Mouse (Mus musculus): Measurements from ENCODE around the gene Cct7.
"Not testable (repeated sequence)": the region's sequence is repeated elsewhere in the genome, so short reads cannot be mapped to it uniquely, and the experiment has no call there.

Cct7 gene

GRCm38 (mm10) chr6:85450697-85451663 lies at the start of gene Cct7:
Gene Cct7 (plus strand): TSS chr6:85451514.
- peak; percentile 97 for DNase-seq

DNA sequence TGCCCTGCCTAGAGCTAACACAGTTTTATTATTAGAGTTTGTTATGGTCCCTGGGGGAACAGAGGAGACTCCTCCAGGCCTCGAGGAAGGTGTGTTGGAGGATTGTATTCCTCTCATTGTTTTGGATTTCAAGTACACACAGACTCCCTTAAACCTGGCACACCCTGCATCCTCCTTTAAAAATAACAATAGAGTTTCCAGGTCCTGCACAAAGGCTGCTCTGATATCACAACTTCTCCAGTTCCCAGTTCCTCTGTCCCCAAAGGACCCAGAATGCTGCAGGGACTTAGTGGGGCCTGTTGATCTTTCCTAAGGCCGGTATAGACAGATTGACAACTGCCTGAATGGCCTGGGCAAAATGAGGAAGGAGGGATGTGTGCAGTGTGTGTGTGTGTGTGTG lies 48.7 kb upstream of the Cct7 start:
- no peak for DNase-seq

DNA sequence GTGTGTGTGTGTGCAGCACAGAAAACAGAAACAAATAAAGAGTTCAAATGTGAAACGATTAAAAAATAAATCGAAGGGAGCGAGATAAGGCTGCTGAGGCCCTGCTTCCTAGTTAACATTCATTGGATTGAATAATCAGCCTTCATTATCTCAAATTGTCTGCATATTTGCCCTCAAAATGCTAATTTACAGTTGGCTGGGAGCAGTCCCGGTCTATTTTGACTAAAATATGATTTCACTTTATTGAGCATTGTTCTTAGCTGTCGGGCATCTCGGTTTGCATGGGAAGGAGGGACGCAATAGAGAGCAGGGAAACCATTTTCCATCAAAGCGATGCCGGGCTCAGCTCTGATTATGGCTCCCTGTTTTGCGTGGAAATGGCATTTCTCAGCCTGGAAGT lies 48.3 kb upstream of the Cct7 start:
- DNase-seq: no peak

GRCm38 (mm10) chr6:85409003-85409402 lies 42.3 kb upstream of the Cct7 start:
- no peak for DNase-seq

DNA sequence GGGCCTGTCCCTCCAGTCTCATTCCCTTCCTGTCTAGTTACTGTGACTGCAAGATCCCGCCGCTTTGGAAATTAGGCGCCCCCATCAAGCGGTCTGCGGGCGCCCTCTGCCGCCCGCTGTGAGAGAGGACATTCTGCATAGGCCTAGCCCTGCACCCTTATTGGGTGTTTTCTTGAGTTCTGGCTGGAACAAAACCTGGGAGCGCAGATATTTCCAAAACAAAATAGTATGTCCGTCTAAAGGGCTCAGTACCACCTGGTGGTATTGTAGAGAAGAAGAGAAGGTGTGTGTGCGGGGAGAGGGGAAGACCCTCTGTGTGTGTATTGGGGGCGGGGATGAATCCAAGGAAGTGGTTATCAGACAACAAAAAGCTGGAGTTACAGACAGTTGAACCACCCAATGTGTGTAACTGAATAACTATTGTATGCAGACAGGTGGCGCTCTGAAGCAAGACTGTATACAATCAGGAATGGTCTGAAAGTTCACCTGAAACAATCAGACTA lies 40.5 kb upstream of the Cct7 start:
- DNase-seq: peak; percentile 28

GRCm38 (mm10) chr6:85415829-85416228 lies 35.5 kb upstream of the Cct7 start:
- DNase-seq: no peak

DNA sequence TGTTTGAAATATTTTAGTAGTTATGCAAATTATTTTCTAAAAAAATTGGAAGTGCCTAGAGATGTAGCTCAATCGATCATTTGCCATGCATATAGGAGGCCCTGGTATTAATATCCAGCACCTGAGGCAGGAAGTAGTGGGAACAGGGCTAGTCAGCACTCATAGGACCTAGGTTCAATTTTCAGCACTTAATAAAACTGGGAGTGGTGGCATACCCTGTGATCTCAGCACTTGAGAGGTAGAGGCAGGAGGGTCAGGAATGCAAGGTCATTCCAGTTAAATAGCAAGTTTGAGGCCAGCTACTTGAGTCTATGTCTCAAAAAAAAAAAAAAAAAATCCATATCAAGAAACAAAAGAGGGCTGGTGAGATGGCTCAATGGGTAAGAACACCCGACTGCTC lies 32.2 kb upstream of the Cct7 start:
- DNase-seq: no peak

DNA sequence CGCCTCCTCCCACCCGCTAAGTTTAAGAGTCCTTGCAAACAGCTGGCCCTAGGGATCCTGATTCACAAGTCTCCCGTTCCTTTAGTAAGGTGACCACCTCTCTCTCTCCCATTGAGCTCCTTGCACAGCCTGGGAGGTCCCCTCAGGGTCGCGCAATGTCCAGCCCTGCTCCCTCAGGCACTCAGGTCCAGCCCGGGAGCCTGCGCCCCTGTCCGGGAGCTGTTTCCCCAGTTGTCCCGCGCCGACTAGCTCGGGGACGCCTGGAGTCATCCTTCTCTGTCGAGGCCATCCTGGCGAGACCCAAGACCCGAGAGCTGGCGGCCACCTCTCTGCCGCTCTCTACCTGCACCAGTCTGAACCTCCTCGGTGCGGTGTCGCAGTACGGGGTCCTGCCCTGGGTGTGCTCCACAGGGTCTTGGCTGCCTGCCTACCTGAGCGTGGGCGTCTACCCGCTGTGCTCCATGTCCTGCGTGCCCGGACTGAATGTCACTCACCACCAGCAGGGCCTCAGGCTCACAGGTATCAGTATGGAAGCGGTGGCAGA lies 27.4 kb upstream of the Cct7 start, which contains the start of gene Noto:
TSS of gene Noto (plus strand) at position 51 of the 544 bp plus-strand sequence.
- no peak for DNase-seq

DNA sequence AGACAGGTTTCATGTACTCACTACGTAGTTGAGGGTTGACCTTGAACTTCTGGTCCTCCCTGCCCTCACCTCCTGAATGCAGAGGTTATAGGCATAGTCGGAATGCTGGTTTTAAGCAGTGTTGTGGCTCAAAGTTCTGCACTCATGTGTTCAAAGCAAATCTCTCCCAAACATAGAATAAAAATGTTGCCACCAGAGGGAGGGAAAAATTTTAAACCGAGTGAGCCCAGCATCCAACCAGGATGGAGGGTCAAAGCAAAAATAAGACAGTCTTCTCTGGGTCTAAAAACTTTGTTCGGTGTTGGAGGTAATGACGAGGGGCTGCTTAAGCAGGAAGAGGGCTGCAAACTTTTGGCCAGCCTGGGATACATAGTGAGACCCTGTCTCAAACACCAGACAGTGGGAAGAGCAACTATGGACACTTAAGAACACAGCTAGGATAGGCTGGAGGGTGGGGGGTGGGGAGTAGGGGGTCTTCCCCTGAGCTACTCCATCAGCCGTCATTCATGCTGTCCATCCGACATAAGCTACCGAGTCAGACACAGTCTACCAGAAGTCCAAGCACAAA lies 20.0 kb upstream of the Cct7 start:
- DNase-seq: no peak

GRCm38 (mm10) chr6:85431842-85432431 lies 19.4 kb upstream of the Cct7 start, which contains the start of gene Smyd5:
Gene Smyd5 (plus strand): TSS chr6:85431989.
- DNase-seq: peak; percentile 75

- no peak for DNase-seq
Measured at GRCm38 (mm10) chr6:85433865-85434264, 17.4 kb upstream of the Cct7 start.

- no peak for DNase-seq
Measured at GRCm38 (mm10) chr6:85436204-85436603, 15.1 kb upstream of the Cct7 start.

GRCm38 (mm10) chr6:85436631-85437030 lies 14.7 kb upstream of the Cct7 start:
- no peak for DNase-seq

- DNase-seq: no peak
Measured at GRCm38 (mm10) chr6:85441142-85441541, 10.2 kb upstream of the Cct7 start.

DNA sequence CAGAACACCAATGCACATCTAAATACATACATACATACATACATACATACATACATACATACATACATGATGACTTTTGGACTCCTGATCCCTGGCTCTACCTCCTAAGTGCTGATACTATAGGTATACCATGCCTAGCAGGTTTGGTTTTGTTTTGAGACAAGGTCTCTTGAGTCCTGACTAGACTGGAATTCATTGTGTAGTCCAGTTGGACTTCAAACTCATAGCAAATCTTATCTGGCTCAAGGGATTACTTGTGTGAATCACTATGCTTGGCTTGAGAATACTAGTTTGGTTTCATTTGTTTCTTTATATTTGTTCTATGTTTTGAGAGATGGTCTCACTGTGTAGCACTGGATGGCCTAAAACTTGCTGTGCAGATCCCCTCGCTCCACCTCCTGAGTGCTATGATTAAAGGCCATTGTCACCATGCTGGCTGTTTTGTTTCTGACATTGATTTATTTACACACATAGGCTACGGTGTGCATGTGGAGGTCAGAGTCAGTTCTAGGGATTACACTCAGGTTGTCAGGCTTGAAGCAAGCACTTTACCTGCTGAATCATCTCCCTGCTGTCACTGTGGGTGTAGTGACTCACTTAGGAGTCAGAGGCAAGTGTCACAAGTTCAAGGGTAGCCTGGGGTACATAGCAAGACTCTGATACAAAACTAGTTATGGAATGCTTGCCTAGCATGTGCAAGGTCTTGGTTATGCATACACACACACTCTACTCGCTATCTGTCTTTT lies 7.7 kb upstream of the Cct7 start:
- no peak for DNase-seq

DNA sequence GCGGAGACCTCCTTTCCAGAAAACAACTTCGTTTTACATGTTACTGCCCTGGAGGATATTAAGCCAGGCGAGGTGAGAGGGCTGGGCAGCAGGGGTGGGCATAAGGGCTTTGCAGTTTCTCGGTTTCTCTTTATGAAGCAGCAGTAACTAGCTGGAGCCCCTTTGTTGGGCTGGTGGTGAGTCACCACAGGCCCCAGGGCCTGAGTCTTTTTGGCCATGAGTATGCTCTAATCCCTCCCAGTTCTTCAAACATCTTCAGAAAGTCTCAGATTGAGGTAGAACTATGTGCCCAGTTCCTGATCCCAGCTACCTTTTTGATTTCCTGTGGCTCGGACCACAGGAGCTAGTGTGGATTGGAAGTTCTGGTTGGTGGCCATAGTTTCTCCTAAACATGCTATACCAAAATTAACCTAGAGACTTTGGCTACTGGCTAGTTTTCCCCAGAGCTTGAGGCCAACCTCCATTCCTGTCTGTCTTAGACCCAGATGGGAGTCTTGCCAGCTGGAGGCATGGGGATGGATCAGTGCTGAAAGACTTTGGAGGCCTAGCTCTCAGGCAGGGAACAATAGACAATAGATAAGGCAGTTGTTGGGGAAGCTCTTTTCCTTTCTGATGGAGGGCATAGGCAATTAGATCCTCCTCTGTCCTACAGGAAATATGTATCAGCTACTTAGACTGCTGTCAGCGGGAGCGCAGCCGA lies 6.9 kb upstream of the Cct7 start:
- DNase-seq: no peak

GRCm38 (mm10) chr6:85445286-85445685 lies 6.0 kb upstream of the Cct7 start:
- DNase-seq: no peak

- no peak for DNase-seq
Measured at GRCm38 (mm10) chr6:85447351-85447750, 4.0 kb upstream of the Cct7 start.

- DNase-seq: not testable (repeated sequence)
Measured at GRCm38 (mm10) chr6:85450140-85450539, 1.2 kb upstream of the Cct7 start.

GRCm38 (mm10) chr6:85451664-85452410 lies 523 bp downstream of the Cct7 start, which contains the start of gene Pradc1:
Gene Pradc1 (minus strand): TSS chr6:85451970.
- DNase-seq: peak; percentile 95

- DNase-seq: no peak
Measured at GRCm38 (mm10) chr6:85452411-85452665, 1.0 kb downstream of the Cct7 start.

All from cerebellum, adult 8-10 months (tissue).